Mouse (Mus musculus): Measurements from ENCODE around the gene Ndufa7.
"Not testable (repeated sequence)": the region's sequence is repeated elsewhere in the genome, so short reads cannot be mapped to it uniquely, and the experiment has no call there.

Gene Ndufa7

DNA sequence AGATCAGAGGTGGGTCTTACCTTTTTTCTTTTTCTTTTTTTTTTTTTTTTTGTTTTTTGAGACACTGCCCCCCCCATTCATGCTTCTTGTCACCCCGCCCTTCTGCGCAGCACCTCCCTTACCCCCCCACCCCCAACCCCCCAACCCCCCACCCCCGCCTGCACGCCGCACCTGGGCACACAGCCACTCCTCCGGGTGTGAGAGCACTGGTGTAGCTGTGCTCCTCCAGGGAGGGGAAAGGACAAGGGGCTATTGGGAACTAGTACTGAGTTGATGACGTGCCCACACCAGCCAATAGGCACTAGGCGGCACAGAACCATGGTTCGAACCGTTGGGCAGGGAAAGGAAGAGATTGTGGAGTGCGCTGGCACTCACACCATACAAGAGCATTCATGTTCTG is 50.0 kb downstream of the Ndufa7 start:
- DNase-seq (ENCODE audit: inconsistent ontology term): no peak

DNA sequence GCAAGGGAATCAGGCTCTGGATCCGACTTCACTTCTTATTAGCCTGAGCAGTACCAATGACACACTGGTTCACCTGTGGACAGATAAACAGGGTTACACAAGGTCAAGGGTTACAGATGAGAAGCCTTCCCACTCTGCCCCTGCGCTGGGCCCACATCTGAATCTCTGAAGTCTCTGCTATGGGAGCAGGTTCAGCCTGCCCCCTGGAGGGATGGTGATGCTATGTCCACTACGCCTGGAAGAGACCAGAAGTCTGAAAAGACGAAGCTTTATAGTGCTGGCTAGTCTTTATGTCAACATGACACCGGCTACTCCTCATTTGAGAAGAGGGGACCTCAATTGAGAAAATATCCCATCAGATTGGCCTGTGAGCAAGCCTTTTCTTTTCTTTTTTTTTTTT is 51.4 kb downstream of the Ndufa7 start:
- not testable (repeated sequence) for DNase-seq (ENCODE audit: inconsistent ontology term)

DNA sequence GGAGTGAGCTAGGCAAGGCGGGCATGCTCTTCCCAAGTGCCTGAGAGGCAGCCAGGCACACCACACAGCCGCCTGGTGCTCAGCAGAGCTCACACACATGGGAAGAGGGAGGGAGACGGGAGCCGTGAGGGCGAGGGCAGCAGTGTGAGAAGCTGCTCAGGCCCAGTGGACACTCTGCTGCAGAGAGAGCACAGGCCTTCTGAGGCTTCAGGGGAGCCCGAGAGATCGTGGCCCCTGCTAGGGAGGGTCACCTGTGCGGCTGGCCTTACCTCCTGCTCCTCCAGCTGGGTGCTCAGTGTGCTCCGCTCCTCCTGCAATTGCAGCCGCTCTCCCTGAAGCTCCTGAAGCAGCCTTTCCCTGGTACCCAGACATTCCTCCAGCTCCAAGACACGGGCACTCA is 59.9 kb downstream of the Ndufa7 start:
- not testable (repeated sequence) for DNase-seq (ENCODE audit: inconsistent ontology term)

DNA sequence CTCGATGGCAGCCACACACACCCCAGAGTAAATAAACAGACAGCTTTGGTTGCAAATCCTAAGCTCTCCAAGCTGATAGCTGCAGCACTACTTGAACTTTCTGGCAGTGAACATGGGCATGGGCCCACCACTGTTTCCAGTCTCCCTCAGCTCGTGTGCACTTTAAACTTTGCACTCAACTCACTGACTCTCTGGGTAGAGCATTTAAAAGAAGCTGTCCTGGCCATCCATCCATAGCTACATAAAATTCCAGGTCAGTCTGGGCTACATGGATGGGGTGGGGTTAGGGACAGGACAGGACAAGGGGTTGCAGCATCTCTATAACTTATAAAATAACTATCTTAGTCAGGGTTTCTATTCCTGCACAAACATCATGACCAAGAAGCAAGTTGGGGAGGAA is 63.4 kb downstream of the Ndufa7 start:
- DNase-seq (ENCODE audit: inconsistent ontology term): not testable (repeated sequence)

Data from Muller cell, postnatal 12 days (primary cell).